Mouse (Mus musculus) heart, embryonic 11.5 days (tissue): ENCODE measurements around the gene Mmgt2. TPM values are rescaled to one million over a fixed set of nuclear protein-coding genes. Genes with fewer than 3 reads are reported as not detected.

ENCODE experiments used
- ATAC-seq: fragments of 200-750 bp; cut with Nextera tagmentation; replicated peaks from 2 replicates; pipeline ENCODE4 v1.8.0; 2017; ENCODE audit warnings: moderate library complexity; ENCODE audit not compliant: insufficient number of reproducible peaks, low FRiP score, low TSS enrichment
- H3K27ac ChIP-seq: fragments of 300-500 bp; sonication (generic); 2 replicates; pipeline ENCODE4 v1.5.1; 2014; ENCODE audit warnings: mild to moderate bottlenecking, low read depth, low read length
- H3K27me3 ChIP-seq: fragments of 300-500 bp; sonication (generic); 2 replicates; pipeline ENCODE4 v1.6.1; 2014; ENCODE audit warnings: mild to moderate bottlenecking, low read length, mixed read lengths; ENCODE audit not compliant: control insufficient read depth, insufficient read depth
- H3K36me3 ChIP-seq: fragments of 300-500 bp; sonication (generic); 2 replicates; pipeline ENCODE4 v1.6.1; 2014; ENCODE audit warnings: mild to moderate bottlenecking, low read length, moderate library complexity, mixed read lengths; ENCODE audit not compliant: control insufficient read depth, insufficient read depth
- H3K4me1 ChIP-seq: fragments of 300-500 bp; sonication (generic); 2 replicates; pipeline ENCODE4 v1.6.1; 2014; ENCODE audit warnings: low read length; ENCODE audit not compliant: control insufficient read depth, insufficient read depth
- H3K4me2 ChIP-seq: fragments of 300-500 bp; sonication (generic); 2 replicates; pipeline ENCODE4 v1.6.1; 2014; ENCODE audit warnings: mild to moderate bottlenecking, moderate library complexity
- H3K4me3 ChIP-seq: fragments of 300-500 bp; sonication (generic); 2 replicates; pipeline ENCODE4 v1.5.1; 2014; ENCODE audit warnings: low read depth, low read length
- H3K9ac ChIP-seq: fragments of 300-500 bp; sonication (generic); 2 replicates; pipeline ENCODE4 v1.6.1; 2014; ENCODE audit warnings: mild to moderate bottlenecking, low read depth, low read length, moderate library complexity
- H3K9me3 ChIP-seq: fragments of 300-500 bp; sonication (generic); replicated peaks from 2 replicates; pipeline ENCODE4 v1.6.1; 2016; ENCODE audit warnings: low read length; ENCODE audit not compliant: control insufficient read depth
- WGBS: fragments of 180-500 bp; shearing (Covaris S2); extraction: QIAGEN DNeasy Blood & Tissue Kit; methylation state at CpG from one replicate; pipeline ENCODE4 v1.1.7; 2014; ENCODE audit not compliant: insufficient replicate concordance; 5-methylcytosine and 5-hydroxymethylcytosine counted together
- polyA plus RNA-seq: library from polyadenylated mRNA; unstranded; fragments of >200 nt; fragmentation: Nextera tagmentation; extraction: Ambion mirVana; gene quantifications from 2 replicates; pipeline ENCODE4 v1.2.1, GENCODE M21; 2014

Mmgt2 gene
- polyA plus RNA-seq, 1 experiment from 2014 or later: 45.0 TPM

GRCm38 (mm10) chr11:62606299-62607169 is 41.9 kb upstream of the Mmgt2 start:
- Histone ChIP-seq H3K4me3 (no peak overlapping the region), H3K4me2 (no peak overlapping the region), H3K9me3 (no peaks in the 10 kb centered on the region), H3K27ac (0 out of 2 replicates have a peak overlapping the region, but pooled peaks have one; percentile 10), H3K27me3 (no peaks in the 10 kb centered on the region), H3K9ac (no peak overlapping the region), H3K4me1 (peaks cover 14% of the 10 kb centered on the region), H3K36me3 (peaks cover 29% of the 10 kb centered on the region)
- ATAC-seq: no peak
- 66% methylated on average over 10 of the region's 10 CpGs for WGBS

GRCm38 (mm10) chr11:62607170-62607951 is 41.1 kb upstream of the Mmgt2 start:
- Histone ChIP-seq H3K36me3 (peaks cover 29% of the 10 kb centered on the region), H3K4me1 (peaks cover 14% of the 10 kb centered on the region), H3K9me3 (no peaks in the 10 kb centered on the region), H3K27ac (no peak overlapping the region), H3K27me3 (no peaks in the 10 kb centered on the region), H3K9ac (no peak overlapping the region), H3K4me2 (no peak overlapping the region), H3K4me3 (no peak overlapping the region)
- no peak for ATAC-seq
- WGBS: 66% methylated on average over 10 of the region's 10 CpGs

- H3K27me3 ChIP-seq: no peaks in the 10 kb centered on the region
- no peak overlapping the region for H3K27ac ChIP-seq
- H3K36me3 ChIP-seq: peaks cover 29% of the 10 kb centered on the region
- H3K9me3 ChIP-seq: no peaks in the 10 kb centered on the region
- H3K4me1 ChIP-seq: peaks cover 14% of the 10 kb centered on the region
- H3K9ac ChIP-seq: no peak overlapping the region
- WGBS: 94% methylated on average over 1 of the region's 1 CpGs
- no peak for ATAC-seq
- H3K4me2 ChIP-seq: no peak overlapping the region
- H3K4me3 ChIP-seq: no peak overlapping the region
Observed at GRCm38 (mm10) chr11:62607952-62608201, 40.6 kb upstream of the Mmgt2 start.

GRCm38 (mm10) chr11:62608826-62609675 is 39.4 kb upstream of the Mmgt2 start:
- 73% methylated on average over 10 of the region's 10 CpGs for WGBS
- no peaks in the 10 kb centered on the region for H3K9me3 ChIP-seq
- H3K36me3 ChIP-seq: peaks cover 29% of the 10 kb centered on the region

GRCm38 (mm10) chr11:62610304-62610703 is 38.2 kb upstream of the Mmgt2 start:
- WGBS: 77% methylated on average over 6 of the region's 6 CpGs
- peaks cover 23% of the 10 kb centered on the region for H3K36me3 ChIP-seq
- no peak for ATAC-seq

More at GRCm38 (mm10) chr11:62608826-62609675, 39.4 kb upstream of the Mmgt2 start:
- peaks cover 15% of the 10 kb centered on the region for H3K4me1 ChIP-seq
- no peak overlapping the region; the same call in 1 of the 2 replicates for H3K27ac ChIP-seq
- ATAC-seq: no peak
- H3K9ac ChIP-seq: no peak overlapping the region
- no peak overlapping the region for H3K4me2 ChIP-seq
- H3K27me3 ChIP-seq: no peaks in the 10 kb centered on the region
- no peak overlapping the region for H3K4me3 ChIP-seq

GRCm38 (mm10) chr11:62612604-62613003 is 35.9 kb upstream of the Mmgt2 start:
- no peak overlapping the region for H3K27ac ChIP-seq
- H3K4me1 ChIP-seq: peaks cover 4% of the 10 kb centered on the region; the same call in 1 of the 2 replicates
- H3K9ac ChIP-seq: no peak overlapping the region
- no peak for ATAC-seq
- H3K4me2 ChIP-seq: no peak overlapping the region
- no peaks in the 10 kb centered on the region for H3K27me3 ChIP-seq
- WGBS: 76% methylated on average over 10 of the region's 10 CpGs
- no peak overlapping the region for H3K4me3 ChIP-seq
- H3K36me3 ChIP-seq: peaks cover 21% of the 10 kb centered on the region
- H3K9me3 ChIP-seq: no peaks in the 10 kb centered on the region

More at GRCm38 (mm10) chr11:62610304-62610703, 38.2 kb upstream of the Mmgt2 start:
- Histone ChIP-seq H3K27me3 (no peaks in the 10 kb centered on the region), H3K4me2 (no peak overlapping the region), H3K9ac (no peak overlapping the region), H3K4me1 (peaks cover 5% of the 10 kb centered on the region; the same call in 1 of the 2 replicates), H3K27ac (no peak overlapping the region), H3K9me3 (no peaks in the 10 kb centered on the region), H3K4me3 (no peak overlapping the region)

GRCm38 (mm10) chr11:62613657-62614365 is 34.7 kb upstream of the Mmgt2 start:
- peak overlapping the region; percentile 50 for H3K4me2 ChIP-seq
- 0 out of 2 replicates have a peak overlapping the region, but pooled peaks have one; percentile 46 for H3K27ac ChIP-seq
- peaks cover 22% of the 10 kb centered on the region for H3K36me3 ChIP-seq
- peak overlapping the region; percentile 11; the same call in 1 of the 2 replicates for H3K4me3 ChIP-seq
- H3K9me3 ChIP-seq: no peaks in the 10 kb centered on the region
- H3K9ac ChIP-seq: peak overlapping the region; percentile 58
- ATAC-seq: peak; percentile 70
- H3K4me1 ChIP-seq: peaks cover 4% of the 10 kb centered on the region; the same call in 1 of the 2 replicates
- no peaks in the 10 kb centered on the region for H3K27me3 ChIP-seq
- 22% methylated on average over 19 of the region's 19 CpGs for WGBS
